Mouse (Mus musculus) heart, postnatal 0 days (tissue): ENCODE results near the gene Insm2.

ENCODE experiments used
- CTCF ChIP-seq: IDR thresholded peaks from 2 replicates; pipeline ENCODE4 v1.5.1; 2016; ENCODE audit warnings: antibody characterized with exemption, control low read depth, low read depth
- EP300 ChIP-seq: IDR thresholded peaks from 2 replicates; pipeline ENCODE4 v1.6.1; 2016; ENCODE audit warnings: antibody characterized with exemption, low read depth

- TF ChIP-seq CTCF, result no peak
- no peak for TF ChIP-seq EP300
Observed at GRCm38 (mm10) chr12:55604411-55604810, 5.2 kb downstream of the Insm2 start.
